Mouse (Mus musculus) mesoderm, embryonic 11.5 days (tissue): ENCODE measurements around the gene Golt1b.
A peak's percentile ranks its signal among the peaks of the same experiment; 100 is the strongest.
"Not testable (repeated sequence)": the region's sequence is repeated elsewhere in the genome, so short reads cannot be mapped to it uniquely, and the experiment has no call there.

Source experiments
- DNase-seq: peaks from one replicate; pipeline ENCODE4 v3.0.0-alpha.2; 2012; ENCODE audit warnings: low read depth, low spot score

The Golt1b gene

DNA sequence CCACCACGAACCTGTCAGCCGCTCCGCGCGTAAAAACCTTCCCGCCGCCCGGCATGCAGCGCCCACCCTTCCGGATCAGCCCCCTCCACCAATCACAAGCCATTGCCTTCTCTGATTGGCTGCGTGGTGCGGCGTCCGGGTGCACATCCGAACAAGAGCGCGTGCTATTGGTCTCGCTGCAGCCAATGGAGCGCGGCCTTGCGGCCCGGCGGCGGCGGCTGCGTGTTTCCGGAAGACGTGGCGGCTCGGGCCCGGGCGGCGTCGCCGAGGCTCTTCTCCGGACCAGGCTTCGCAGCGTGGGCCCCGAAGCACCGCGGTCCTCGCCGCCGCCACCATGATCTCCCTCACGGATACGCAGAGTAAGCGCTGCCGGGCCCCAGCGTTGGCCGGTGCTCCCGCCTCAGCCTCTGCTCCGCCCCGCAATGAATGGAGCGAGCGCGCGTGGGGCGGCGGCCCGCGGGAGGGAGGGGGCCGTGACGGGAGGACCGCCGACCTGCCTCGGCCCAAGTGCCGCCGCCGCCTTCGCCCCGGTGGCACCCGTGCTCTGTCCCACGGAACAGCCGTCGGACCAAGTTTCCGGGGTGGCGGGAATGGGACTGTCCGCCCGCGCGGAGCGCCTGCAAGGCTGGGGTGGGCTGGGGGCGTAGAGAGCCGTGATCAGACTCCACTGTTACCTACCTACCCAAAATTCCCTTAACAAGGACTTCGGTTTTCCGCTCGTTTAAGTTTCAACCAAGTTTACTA, at the start of gene Golt1b, which contains the start of gene Recql:
Golt1b (plus strand) TSS at position 211 of the 744 bp plus-strand sequence.
Recql (minus strand) TSS at position 77 of the 744 bp plus-strand sequence.
- DNase-seq = peak; percentile 97

DNA sequence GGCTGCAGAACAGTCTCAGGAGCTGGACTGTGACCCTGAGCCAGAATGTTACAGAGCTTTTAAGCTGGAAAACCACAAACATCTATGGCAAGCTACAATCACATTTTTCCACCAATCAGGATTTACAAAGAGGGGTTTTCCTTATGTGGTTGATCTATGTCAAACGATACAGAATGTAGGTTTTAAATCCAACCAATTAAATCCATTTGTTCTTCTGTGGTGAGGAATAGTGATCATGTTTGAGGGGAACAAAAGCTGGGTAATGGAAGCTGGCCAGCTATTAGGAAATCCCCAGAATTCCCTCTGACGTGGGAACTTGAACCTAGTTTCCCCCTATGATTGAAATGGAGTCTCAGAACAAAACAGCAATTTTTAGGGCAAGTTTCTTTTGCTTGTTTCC, 48.1 kb upstream of the Golt1b start:
- no peak for DNase-seq

DNA sequence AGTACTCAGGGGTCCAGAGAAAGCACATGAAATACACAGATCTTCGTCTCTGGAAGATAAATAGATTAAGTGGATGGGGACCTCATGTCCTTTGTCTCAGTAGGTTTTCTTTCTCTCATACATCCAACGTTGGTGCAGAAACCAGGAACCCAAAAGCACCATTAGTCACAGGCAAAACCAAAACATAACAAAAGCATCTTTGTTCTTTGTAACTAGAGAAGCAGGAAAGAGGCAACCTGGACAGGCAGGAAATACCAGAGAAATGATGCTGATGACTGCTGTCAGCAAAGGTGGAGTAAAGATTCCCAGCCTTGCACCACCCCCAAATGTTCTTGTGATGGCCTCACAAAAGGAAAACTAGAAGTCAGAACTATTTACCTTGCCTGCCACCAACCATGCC, 47.4 kb upstream of the Golt1b start:
- DNase-seq = no peak

DNA sequence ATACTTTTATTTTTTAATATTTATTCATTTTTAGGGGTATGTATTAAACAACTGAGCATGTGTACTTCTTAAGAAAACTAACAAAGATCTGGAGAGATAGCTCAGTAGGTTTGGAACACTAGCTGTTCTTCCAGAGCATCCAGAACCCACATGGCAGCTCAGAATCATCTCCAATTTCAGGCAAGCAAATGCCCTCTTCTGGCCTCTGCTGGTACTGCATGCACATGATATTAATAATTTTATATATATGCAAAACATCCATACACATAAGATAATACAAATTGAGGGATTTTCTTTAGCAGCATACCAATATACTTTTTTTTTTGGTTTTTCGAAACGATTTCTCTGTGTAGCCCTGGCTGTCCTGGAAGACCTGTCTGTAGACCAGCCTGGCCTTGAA, 43.5 kb upstream of the Golt1b start:
- DNase-seq = peak; percentile 68

DNA sequence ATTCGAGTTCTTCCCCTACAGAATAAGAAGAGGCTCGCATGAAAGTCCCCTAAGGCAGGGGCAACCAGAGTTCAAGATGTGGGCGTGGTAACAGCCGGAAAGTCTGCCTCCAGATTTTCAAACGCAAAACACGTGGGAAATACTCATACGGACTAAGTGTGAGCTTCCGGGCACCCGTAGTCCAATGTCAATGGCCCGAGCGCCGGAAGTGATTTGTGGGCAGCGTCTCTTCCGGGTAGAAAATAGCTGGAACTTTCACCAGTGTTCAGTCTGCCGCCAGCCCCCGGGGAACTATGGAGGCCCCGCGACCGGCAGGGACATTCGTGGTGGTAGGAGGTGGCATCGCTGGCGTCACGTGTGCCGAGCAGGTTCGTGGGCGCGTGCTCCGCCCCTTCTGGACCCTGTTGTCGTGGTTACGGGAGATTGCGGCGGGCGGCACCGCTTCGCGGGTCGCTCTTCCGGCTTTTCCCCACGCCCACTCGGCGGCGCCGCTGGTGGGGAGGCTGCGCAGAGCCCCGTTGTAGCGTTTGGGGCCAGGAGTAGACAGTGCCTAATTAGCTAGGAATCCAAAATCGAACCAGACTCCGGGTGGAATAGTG, 41.5 kb upstream of the Golt1b start, which contains the start of gene Pyroxd1:
Pyroxd1 (plus strand) TSS at position 215 of the 599 bp plus-strand sequence.
- DNase-seq = peak; percentile 90

DNA sequence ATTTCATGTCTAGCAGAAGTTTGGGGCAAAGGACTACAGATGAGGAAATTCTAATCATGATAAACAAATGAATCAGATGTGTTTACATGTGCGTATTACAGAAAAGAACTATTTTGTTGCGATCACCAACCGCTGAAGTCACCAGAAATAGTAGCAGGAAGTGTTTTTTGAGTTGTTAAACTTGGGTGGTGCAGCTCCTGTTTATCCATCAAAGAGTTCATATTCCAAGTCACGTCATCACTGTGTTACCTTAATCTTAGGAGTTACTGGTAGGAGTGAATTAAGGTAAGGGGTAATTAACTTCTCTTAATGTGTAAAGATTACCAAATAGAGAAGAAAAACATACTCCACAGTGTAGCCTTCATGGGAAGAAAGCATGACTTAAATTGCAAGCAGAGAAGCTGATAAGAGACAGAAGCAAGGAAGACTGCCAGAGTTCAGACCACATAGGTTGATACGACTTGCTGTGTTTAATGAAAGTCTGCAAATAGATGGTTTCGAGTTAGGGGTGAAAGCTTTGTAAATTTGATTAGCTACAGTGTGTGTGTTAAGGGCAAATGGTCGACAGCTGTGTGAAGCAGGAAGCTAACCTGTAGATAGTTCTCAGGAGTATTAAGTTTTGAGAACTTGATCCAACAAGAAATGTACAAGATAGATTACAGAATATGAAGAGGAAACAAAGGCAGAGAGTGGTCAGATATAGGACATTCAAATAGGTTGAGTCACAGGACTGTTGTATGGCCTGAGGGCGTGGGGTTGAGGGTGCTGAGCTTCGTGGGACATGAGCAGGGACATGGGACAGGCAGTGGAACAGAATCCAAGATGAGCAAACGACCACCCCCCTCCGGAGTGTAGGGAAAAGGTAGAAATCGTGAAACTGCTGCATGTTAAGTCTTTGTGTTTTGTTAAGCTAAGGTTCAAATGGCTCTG, 40.6 kb upstream of the Golt1b start:
- DNase-seq = no peak

DNA sequence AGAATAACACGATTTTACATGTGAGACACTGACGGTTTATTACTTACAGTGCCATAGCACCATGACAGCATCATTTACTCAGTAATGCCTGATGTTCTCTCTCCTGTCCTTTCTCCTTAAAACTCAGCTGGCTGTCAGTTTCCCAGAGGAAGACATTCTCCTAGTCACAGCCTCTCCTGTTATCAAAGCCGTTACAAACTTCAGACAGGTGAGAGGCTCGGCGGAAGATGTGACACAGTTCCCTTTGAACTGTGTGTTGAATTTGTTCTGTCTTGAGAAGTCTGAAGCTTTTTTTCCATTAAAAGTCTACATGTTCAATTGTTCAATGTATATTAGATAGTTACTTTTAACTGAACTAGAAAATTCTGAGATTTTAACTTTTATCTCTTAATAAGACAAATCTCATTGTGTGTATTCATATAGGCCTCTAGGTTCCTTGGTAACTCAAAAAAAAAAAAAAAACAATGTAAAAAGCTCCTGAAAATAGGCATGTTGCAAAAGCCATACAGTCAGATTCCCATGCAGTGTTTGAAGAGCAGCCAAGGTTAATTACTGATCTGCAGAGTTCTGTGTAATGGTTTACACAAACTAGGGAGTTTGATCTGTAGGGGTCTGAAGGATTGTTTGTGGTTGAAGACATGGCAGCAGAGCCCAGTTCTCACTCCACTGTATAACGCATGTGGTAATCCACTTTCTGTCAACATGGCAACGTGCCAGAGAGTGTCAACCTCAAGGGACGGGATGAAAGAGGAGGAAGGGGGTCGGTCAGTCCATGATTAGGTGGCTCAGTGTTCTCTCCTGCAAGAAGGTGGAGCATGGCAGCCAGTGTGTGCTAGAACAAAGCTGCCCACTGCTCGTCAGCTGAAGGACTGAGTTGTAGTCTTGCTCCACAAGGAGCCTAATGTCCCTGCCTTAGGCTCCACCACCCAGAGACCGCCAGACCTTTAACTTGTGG, 39.3 kb upstream of the Golt1b start:
- DNase-seq = no peak

DNA sequence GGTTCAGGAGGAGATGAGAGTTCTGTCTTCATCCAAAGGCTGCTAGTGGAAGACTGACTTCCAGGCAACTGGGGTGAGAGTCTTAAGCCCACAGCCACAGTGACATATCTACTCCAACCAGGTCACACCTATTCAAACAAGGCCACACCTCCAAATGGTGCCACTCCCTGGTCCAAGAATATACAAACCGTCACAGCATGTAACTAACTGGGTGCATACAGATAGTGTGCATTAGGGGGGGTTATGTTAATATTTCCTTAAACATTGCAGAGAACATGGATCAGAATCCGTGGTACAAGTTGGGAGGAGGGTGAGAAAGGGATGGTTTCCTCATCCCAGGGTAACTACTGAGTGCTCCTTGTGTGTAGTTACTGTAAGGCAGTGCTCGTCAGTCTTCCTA, 34.9 kb upstream of the Golt1b start:
- DNase-seq = not testable (repeated sequence)

DNA sequence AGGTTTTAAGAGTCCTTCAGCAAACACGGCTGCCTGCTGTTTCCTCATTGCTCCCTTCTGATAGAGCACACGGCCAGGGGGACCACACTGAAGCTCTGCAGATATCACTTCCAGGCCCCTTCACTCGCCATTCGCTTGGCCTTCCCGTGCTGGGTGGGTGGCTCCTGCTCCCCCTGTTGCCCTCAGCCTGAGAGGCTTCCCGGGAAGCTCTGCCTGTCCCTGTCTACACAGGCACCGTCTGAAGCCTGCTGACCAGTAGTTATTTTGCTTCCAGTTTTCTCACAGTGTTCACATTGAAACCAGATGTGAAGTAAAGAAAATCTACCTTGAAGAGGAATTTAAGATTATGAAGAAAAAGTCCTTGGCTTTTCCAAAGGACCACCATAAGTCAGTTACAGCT, 29.9 kb upstream of the Golt1b start:
- DNase-seq = no peak

DNA sequence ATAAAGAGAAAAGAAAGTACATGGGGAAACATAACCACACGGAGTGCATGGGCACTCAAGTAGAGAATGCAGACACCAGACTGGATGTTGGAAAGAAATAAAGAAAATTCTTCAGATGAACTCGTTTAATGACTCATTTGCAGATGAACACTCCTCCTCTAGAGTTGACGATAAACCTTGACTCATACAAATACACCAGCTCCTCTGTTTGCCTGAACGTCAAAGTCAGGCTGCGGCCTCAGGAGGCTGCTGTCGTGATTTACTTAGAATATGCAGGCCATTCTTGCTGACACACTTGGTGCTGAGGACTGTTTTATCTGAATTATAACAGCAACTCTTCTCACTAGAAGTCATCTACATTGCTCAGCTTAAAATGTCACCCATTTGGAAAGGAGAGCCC, 25.0 kb upstream of the Golt1b start:
- DNase-seq = no peak

DNA sequence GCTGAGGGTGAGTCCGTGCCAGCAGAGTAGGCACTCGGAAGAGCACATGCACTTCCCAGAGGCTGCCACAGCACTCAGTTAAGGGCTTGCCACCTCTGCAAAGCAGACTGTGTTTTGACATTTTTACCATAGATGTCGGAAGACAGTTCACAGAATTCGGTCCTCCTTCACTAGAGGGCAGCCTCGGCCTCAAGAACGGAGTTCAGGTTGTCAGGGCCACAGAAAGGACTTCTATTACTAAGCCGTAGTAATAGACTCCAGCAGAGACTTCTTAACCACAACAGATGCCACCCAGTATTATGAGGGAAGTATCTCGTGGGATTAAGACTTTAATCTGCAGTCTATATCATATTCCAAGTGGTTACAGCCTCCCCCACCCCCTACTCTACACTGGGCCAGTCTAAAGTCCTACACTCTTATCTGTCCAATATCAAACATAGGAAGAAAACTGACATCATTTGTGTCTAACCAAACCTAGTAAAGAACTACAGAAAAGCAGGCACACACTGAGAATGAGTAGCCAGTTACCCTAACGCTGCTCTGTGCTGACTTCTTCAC, 23.9 kb upstream of the Golt1b start:
- peak; percentile 5 for DNase-seq

DNA sequence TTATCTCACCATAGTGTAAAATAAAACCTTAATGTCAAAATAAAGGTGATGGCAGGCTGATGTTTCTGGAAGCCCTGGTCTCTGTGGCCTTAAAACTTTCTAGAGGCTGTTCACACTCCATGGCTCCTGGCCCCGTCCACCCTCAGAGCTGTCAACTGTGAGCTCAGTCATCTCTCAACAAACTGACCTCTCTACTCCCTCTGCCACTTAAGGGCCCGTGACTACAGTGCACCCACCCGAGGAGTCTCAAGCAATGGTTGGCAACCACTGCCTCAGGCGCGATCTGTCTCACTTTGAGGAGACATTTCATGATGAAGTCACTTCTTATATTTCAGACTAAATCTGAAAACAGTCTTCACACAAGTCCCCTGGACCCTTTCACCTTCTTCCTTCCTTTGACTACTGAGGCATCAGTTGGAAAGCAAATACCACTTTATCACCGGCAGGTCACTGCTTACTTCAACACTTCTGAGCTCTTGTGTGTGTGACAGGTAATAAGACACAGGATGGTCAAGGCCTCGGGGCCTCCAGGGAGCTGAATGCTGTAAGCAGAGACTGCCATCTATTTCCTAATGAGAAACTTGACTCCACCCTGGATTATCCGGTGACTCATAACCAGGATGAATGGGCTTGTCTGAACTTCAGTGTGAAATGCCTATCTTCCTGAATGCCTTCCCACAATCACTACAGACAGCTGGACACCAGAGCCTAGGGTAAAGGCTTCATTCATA, 21.1 kb upstream of the Golt1b start:
- no peak for DNase-seq

DNA sequence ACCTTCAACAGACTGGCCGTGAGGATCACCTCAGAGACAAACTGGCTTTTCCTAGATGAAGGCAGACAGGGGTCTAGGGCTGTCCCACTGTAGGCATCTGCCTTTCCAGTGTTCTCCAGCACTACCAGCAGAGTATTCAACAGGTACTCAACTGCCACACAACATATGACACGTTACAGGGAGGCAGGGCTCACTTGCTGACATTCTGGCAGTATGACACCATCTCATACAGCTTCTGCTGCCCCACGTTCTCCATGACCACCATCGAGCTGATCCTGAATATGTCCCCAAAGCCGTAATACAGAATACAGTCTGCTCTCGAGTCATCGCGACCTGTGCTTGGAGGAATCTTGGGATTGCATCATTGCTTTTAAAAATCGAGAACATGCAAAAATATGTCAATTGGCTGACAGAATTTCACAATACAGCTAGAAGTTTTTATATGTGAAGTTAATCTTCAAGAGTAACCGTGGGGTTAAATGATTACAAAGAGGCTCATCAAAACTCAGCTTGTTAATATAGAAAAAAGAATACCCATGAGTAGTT, 20.5 kb upstream of the Golt1b start:
- no peak for DNase-seq

DNA sequence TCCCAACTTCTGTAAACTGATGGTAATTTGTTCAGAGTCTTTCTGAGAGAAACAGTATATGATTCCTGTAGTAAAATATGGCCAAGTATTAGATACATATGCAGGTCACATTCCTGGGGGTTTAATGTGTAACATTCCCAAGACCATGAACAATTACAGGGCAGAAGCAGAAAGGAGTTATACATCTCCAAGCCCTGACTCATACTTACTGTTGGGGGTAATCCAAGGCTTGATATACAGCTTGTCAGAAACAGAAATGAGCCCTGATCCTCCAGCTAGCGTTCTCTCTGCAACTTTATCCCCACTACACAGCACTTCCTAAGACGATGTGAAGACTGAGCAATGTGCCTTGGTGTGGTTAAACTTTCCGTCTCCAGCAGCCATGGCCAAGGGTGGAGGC, 19.5 kb upstream of the Golt1b start:
- DNase-seq = no peak

DNA sequence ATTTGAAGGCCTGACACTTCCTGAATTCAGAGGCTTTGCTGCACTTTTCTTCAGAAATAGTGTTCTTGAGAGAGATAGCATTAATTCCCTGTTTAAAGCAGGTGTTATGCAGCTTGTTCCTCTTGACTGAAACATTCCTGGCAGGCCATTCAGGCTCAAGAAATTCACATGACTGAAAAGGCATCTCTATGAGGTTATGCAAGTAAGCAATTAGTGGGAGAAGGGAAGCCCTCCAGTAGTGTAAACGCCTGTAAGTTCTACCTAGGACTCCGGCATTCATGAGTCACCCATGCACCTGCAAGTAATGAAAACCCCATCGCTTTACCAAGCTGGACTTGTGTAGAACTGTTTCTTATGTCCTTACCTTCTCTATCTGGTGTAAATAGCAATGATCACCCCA, 17.5 kb upstream of the Golt1b start:
- DNase-seq = no peak

DNA sequence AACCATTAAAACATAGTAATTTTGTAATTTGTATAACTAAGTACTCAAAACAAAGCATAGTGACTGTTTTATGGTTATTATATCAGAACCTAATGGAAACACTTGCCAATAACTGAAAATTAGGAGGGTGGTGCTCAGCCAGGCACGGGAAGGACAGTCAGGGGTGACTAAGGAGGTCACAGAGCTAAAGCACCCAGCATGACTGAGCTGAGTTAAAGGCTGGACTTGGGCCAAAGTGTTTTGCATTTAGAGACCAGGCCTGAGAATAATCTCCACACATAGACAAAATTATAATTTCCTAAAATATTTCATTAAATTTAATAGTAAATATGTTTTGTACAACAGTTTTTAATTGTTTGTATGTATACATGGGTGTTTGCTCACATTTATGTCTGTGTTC, 9.9 kb upstream of the Golt1b start:
- DNase-seq = no peak

DNA sequence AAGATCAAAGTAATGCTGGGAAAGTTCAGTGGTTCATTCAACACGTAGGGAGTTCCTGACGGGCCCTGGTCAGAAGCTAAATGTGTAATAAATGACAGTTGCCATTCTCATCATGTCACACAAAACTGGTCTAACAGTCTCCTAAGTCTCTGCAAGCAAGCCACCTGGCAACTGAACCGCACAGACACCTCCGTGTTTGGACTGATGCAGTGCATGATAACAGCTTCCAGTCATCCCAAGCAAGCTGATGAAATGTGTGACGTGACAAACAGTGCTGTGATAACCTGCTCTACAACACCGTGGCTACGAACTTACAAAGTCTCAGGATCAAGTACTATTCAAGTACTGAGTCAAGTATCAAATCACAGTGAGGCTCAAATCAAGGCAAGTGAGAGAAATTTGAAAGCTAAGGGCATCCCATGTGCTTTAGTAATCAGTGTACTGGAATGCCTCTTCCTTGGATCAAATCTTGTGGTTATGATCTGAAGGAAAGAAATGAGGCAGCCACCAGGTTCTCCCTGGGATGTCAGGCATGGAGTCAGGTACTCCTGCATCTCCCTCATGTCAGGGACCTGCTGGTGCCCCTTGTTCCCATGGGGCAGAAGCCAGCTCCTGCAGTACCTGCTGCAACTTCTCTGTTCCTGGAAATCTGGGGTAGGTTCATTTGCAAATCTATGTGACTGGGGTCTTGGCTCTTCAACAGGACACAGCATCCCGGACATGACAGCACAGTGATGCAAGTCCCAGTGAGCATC, 8.3 kb upstream of the Golt1b start:
- DNase-seq = no peak

DNA sequence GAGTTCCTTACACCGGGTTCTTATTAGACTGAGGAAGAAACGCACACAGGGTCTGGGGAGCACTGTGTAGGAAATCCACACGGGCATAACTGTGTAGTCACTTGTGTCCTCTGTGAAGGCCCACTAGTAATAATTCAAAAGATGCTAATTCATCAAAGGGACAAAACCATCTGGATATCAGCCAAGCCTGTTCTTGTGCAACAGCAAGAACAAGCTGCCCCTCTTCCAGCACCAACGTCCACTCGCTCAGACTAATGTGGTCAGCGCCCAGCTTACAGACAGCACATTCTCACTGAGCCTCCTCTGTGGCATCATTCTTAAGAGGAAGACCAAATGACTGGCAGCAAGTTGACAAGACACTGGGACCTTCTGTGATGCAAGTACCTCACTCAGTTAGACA, 7.1 kb upstream of the Golt1b start:
- DNase-seq = no peak

DNA sequence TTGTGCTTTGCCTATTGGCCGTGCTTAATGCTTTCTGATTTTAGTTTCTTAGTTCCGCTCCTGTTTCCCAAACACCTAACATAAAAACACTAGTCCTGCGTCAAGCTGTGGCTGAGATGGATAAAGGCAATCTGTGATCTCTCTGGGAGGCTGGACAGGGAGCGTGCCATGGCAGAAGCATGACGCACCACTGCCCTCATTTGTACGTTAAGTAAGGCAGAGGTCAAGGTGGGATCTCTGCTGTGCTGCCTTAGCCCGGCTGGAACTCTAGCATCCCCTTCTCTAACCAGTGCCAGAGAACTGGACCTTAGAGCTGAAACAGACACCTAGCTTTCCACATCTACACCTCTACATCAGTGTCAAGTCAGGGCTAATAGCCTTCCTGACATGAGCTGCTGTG, 5.4 kb upstream of the Golt1b start:
- DNase-seq = no peak
